Mouse (Mus musculus): ENCODE results near the gene Prss38.

- TF ChIP-seq CTCF (IDR thresholded peaks at IDR 0.05): no peak
- TF ChIP-seq EP300 (IDR thresholded peaks at IDR 0.05): no peak
Measured at GRCm38 (mm10) chr11:59400876-59401275, 25.4 kb upstream of the Prss38 start.
